Mouse (Mus musculus) naive thymus-derived CD4-positive, alpha-beta T cell, adult 2 months (primary cell): Measurements from ENCODE around the gene Fbxw16.
"Not testable (repeated sequence)": the region's sequence is repeated elsewhere in the genome, so short reads cannot be mapped to it uniquely, and the experiment has no call there.

Experiments used
- DNase-seq: peaks from one replicate; pipeline ENCODE4 v3.0.0-alpha.2; 2011; ENCODE audit warnings: low read depth

Gene Fbxw16

DNA sequence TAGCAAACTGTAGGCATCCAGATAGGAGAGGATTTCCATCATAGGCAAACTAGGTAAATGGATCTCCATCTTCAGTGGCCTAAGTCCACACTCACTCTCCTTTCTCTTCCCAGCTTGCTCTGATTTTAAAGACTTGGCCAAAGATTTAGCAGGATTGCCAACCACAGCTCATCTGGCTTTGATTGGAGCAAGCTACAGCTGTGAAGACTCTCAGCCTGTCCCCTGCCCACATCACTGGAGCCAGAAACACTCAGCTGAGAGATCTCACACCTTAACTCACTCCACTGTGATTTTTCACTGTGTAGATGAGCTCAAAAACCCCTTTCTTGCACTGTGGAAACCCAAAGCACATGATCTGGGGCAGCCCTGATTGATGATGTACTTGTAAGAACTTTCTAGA is at the start of gene Fbxw16:
Gene Fbxw16, minus strand, starts transcription at position 101 of the 400 bp plus-strand sequence.
- DNase-seq, result no peak

GRCm38 (mm10) chr9:109495775-109496174 is 46.8 kb upstream of the Fbxw16 start, which contains the start of gene Fbxw19:
TSS of gene Fbxw19 (minus strand) at chr9:109495875.
- not testable (repeated sequence) for DNase-seq

DNA sequence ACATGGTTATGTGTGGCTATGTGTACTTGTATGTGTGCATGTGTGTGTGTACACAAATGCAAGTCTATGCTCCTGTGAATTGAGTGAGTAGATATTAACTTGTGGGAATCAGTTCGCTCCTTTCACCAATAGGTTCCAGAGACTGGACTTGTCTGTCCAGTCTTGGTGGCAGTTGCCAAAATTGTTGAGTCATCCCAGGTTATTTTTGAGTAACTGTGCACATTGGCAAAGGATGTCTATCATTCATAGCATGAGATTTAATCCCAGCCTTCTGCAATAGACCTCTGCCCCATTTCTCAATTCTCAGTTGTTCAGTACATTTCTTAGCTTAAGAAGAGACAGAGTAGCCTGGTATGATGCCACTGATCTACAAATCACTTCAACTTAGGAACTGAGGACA is 16.0 kb downstream of the Fbxw16 start:
- no peak for DNase-seq

DNA sequence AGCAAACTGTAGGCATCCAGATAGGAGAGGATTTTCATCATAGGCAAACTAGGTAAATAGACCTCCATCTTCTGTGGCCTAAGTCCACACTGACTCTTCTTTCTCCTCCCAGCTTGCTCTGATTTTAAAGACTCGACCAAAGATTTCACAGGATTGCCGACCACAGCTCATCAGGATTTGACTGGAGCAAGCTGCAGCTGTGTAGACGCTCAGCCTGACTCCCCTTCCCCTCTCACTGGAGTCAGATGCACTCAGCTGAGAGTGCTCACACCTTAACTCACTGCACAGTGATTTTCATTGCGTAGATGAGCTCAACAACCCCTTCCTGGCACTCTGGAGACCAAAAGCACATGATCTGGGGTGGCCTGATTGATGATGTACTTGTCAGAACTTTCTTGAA is 44.7 kb downstream of the Fbxw16 start, which contains the start of gene Fbxw22:
Gene Fbxw22, minus strand, starts transcription at position 101 of the 400 bp plus-strand sequence.
- not testable (repeated sequence) for DNase-seq
